Mouse (Mus musculus) olfactory bulb, adult 2 months (tissue): ENCODE data around the gene Fbxo42. TPM values are rescaled to one million over a fixed set of nuclear protein-coding genes. Genes with fewer than 3 reads are reported as not detected.

ENCODE experiments used
- H3K27ac ChIP-seq: fragments of 200-500 bp; 2 replicates; pipeline ENCODE4 v1.5.1; 2012; ENCODE audit warnings: low read depth, low read length; ENCODE audit not compliant: insufficient read depth
- H3K4me1 ChIP-seq: fragments of 200-500 bp; 2 replicates; pipeline ENCODE4 v1.6.1; 2012; ENCODE audit warnings: low read length; ENCODE audit not compliant: control insufficient read depth, insufficient read depth
- H3K4me3 ChIP-seq: fragments of 200-500 bp; 2 replicates; pipeline ENCODE4 v1.5.1; 2012; ENCODE audit warnings: mild to moderate bottlenecking, low read depth, low read length, moderate library complexity; ENCODE audit not compliant: insufficient read depth
- CTCF ChIP-seq: fragments of 200-500 bp; IDR thresholded peaks from 2 replicates; pipeline ENCODE4 v1.5.1; 2012; ENCODE audit warnings: low read depth, mild to moderate bottlenecking, low read length, moderate library complexity; ENCODE audit not compliant: insufficient read depth
- POLR2A ChIP-seq: fragments of 200-500 bp; IDR thresholded peaks from 2 replicates; pipeline ENCODE4 v1.6.1; 2012; ENCODE audit warnings: mild to moderate bottlenecking, low read depth, low read length, moderate library complexity; ENCODE audit not compliant: insufficient read depth
- WGBS: fragments of 180-500 bp; shearing (Covaris S2); methylation state at CpG from one replicate; pipeline ENCODE4 v1.1.7; 2018; 5-methylcytosine and 5-hydroxymethylcytosine counted together
- polyA plus RNA-seq: library from polyadenylated mRNA; stranded (reverse); fragments of >200 nt; gene quantifications from 2 replicates; pipeline ENCODE4 v1.2.4, GENCODE M21; 2012; ENCODE audit warnings: low replicate concordance; ENCODE audit not compliant: missing spikeins, insufficient read depth, insufficient read length

Gene Fbxo42
- polyA plus RNA-seq, 1 experiment = 51.1 TPM

DNA sequence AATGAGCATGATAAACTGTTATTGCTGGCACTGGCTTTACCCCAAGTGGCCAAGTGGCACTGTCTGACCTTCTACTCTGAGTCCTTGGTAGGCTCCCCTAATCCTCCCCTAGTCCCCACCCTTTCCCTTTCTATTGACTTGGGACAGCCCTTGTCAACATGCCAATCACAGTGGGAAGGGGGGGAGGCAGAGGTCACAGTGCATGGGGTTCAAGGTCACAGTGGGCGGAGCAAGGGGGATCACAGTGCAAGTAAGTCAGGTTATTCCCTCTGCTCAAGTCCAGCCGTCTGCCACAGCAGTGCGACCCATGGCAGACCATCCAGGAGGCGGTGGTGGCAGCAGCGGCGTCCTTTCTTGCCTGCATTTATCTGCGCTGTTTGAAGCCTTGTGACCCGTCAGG lies 32.3 kb upstream of the Fbxo42 start:
- TF ChIP-seq CTCF (no peak), POLR2A (no peak)
- 87% methylated on average over 8 of the region's 8 CpGs for WGBS
- Histone ChIP-seq H3K4me3 (no peak overlapping the region), H3K27ac (no peak overlapping the region), H3K4me1 (peaks cover 32% of the 10 kb centered on the region)

DNA sequence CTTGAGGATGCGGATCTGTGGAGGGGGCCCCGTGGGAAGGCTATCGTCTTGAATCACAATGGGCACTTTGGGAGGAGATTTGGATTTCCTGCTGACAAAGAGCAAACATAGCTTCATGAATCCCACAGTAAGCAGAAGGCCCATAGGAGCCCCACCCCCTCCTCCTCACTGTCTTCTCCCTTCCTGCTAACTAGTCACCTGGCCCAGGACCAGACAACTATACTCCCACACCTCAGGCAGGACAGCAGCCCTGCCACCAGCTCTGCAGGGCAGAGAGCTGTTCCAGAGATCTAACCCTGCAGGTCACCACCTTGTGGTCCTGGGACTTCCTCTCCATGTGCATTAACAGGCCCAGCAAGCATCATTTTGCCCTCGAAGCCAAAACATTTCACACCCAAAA lies 29.0 kb upstream of the Fbxo42 start:
- no peak overlapping the region for H3K27ac ChIP-seq
- no peak overlapping the region for H3K4me3 ChIP-seq
- H3K4me1 ChIP-seq = peaks cover 43% of the 10 kb centered on the region
- TF ChIP-seq CTCF (no peak), POLR2A (no peak)
- 59% methylated on average over 4 of the region's 4 CpGs for WGBS

DNA sequence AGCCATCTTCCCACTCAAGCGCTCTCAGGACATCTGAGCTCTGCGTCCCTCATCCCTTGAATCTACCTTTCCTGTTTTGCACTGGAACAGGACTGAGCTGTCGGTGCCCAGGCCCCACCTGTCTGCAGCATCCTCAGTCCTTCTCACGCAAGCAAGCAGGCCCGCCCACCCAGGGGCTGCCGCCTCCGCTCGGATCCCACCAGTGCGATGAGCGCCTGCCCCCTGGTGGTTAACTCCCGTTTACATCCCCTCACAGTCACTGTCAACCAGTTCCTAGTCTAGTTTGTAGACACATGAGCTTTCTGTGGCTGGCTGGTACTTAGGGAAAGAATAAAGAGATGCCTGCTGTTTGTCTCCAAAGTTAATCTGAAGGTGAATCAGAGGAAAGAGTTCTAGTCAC lies 27.0 kb upstream of the Fbxo42 start:
- WGBS = 16% methylated on average over 11 of the region's 11 CpGs
- peaks cover 29% of the 10 kb centered on the region for H3K4me1 ChIP-seq
- no peak for TF ChIP-seq POLR2A
- TF ChIP-seq CTCF = peak; percentile 66
- H3K27ac ChIP-seq = no peak overlapping the region
- H3K4me3 ChIP-seq = no peak overlapping the region

- Histone ChIP-seq H3K4me3 (no peak overlapping the region), H3K4me1 (peaks cover 33% of the 10 kb centered on the region), H3K27ac (no peak overlapping the region)
- TF ChIP-seq CTCF (no peak), POLR2A (no peak)
- 72% methylated on average over 7 of the region's 7 CpGs for WGBS
These were observed 25.1 kb upstream of the Fbxo42 start for GRCm38 (mm10) chr4:141122663-141123062.

DNA sequence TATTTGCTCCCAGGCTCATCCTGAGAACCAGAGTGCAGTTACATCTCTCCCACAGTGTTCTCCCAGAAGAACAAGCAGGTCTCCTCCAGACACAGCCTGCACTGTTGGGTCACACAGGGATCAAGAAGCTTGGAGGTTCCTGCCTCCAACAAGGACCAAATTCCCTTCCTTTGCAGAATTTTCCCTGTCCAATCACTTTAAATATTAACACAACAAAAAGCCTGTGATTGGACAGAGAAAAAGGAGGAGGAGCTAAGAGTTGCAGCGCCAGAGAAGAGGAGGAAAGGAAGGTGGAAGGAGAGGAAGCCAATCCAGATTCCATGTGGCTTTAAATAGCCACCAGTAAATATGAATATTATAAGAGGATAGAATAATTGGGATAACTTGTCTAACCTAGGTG lies 24.6 kb upstream of the Fbxo42 start:
- H3K4me3 ChIP-seq = no peak overlapping the region
- no peak overlapping the region for H3K27ac ChIP-seq
- H3K4me1 ChIP-seq = peaks cover 33% of the 10 kb centered on the region
- no peak for TF ChIP-seq CTCF
- no peak for TF ChIP-seq POLR2A
- 34% methylated on average over 1 of the region's 1 CpGs for WGBS

GRCm38 (mm10) chr4:141129190-141129710 lies 18.5 kb upstream of the Fbxo42 start:
- Histone ChIP-seq H3K4me3 (no peak overlapping the region), H3K4me1 (peaks cover 37% of the 10 kb centered on the region), H3K27ac (no peak overlapping the region)
- 60% methylated on average over 6 of the region's 6 CpGs for WGBS
- no peak for TF ChIP-seq CTCF
- TF ChIP-seq POLR2A = no peak

DNA sequence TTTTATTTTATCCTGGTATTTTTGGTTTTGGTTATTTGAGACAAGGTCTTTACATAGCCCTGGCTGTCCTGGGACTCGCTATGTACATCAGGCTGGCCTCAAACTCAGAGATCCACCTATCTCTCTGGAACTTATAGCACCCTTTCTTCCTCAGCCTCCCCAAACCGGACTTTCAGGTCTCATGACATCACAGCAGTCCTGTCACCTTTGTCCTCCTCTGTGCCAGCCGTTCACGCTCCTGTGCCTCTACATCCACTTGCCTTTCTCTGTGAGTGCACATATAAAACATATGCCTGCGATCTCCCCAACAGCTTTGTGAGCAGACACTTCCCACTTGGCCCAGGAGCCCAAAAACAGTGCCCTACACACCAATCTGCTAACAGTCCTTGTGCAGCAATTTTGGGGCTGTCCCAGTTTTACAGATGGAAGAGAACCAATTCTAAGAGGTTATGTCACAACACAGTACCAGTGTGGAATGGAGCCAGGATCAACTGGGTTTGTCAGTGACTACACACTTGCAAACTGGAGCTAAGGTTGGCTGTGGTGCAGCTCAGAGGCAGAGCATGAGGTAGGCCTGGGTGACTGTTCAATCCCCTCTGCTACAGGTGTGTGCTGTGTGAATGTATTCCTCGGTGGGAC lies 16.9 kb upstream of the Fbxo42 start:
- Histone ChIP-seq H3K4me1 (peaks cover 45% of the 10 kb centered on the region), H3K4me3 (no peak overlapping the region), H3K27ac (no peak overlapping the region)
- TF ChIP-seq POLR2A (no peak), CTCF (no peak)
- 46% methylated on average over 6 of the region's 6 CpGs for WGBS

DNA sequence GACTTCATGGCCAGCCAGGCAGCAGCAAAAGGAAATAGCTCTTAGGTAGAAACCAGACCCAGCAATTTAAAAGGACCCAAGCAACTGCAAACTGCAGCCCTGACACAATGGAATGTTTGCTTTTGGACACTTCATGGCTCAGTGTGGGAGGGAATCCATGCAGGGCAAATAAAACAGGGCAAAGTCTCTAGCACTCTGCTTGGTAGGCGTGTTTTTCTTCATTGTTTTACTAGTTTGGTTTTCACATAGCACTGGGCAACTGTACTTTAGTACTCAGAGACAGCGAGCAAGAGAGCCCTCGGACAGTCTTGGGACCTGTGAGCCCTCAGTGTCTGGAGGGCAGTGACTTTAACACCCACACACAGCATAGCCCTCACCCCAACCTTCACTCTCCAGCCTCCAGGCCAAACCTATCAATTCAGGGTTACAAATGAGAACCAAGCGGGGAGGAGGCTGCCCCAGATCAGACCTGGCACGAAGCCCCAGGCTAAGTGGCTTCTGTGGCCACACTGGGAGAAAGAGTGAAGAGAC lies 16.1 kb upstream of the Fbxo42 start:
- TF ChIP-seq CTCF (no peak), POLR2A (no peak)
- WGBS = 33% methylated on average over 5 of the region's 5 CpGs
- H3K4me3 ChIP-seq = no peak overlapping the region
- peaks cover 48% of the 10 kb centered on the region for H3K4me1 ChIP-seq
- H3K27ac ChIP-seq = no peak overlapping the region

- H3K27ac ChIP-seq = no peak overlapping the region
- peaks cover 50% of the 10 kb centered on the region for H3K4me1 ChIP-seq
- 62% methylated on average over 8 of the region's 8 CpGs for WGBS
- TF ChIP-seq CTCF (no peak), POLR2A (no peak)
- H3K4me3 ChIP-seq = no peak overlapping the region
These were observed 15.5 kb upstream of the Fbxo42 start for GRCm38 (mm10) chr4:141132191-141132590.
